Mouse (Mus musculus): ENCODE measurements at regions not wholly inside any gene's neighbourhood (a gene's known extent, or its start where the extent isn't known, plus 50 kb on each side); places are given as distances from the start of the nearest gene placed in this dataset.

DNA sequence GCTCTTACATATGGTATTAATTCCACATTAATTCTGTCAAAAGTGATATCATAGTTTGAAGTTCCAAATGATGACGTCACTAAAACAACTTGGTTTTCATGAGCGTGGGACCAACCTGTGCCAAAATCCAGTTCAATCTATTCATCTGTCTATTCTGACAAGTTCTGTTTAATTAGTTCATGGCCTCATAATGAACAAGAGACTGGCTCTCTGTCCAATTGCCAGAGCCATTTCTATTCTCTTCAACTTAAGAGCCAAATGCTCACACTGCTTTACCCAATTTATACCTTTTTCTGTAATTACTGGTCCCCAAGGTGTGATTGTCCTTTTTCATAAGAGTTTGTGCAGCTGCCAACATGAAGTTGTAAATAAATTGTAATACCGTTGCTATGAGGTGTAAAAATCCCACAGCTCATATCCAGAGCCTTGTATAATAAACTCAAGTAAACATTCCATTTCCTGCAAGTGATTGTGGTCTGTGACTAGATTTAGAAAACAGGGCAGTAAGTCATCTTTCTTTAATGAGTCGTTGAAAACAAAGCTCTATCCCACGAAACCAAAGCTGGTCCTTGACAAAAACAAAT is 446.2 kb downstream of the Rab28 start:
- 51% methylated on average over 5 of the region's 5 CpGs for WGBS
- Histone ChIP-seq H3K9me3 (ENCODE audit: control insufficient read depth, low read length) (no peaks in the 10 kb centered on the region), H3K36me3 (ENCODE audit: control insufficient read depth, insufficient read depth, low read length) (no peaks in the 10 kb centered on the region), H3K4me1 (replicated peaks; ENCODE audit: control insufficient read depth, insufficient read depth) (no peaks in the 10 kb centered on the region), H3K9ac (ENCODE audit: low read length) (no peak overlapping the region), H3K4me2 (replicated peaks; ENCODE audit: low read depth) (no peak overlapping the region), H3K27ac (replicated peaks) (no peak overlapping the region), H3K27me3 (ENCODE audit: control insufficient read depth, insufficient read depth, low read length) (no peaks in the 10 kb centered on the region), H3K4me3 (ENCODE audit: low read depth, low read length) (no peak overlapping the region)
- TF ChIP-seq CTCF (IDR thresholded peaks at IDR 0.05; ENCODE audit: low read depth) (no peak), EP300 (optimal IDR thresholded peaks at IDR 0.05) (no peak)
- DNase-seq (ENCODE audit: low spot score), result no peak
- ATAC-seq (ENCODE audit: low FRiP score, low TSS enrichment), result no peak
